Mouse (Mus musculus): ENCODE results near the gene Lsm4.

DNA sequence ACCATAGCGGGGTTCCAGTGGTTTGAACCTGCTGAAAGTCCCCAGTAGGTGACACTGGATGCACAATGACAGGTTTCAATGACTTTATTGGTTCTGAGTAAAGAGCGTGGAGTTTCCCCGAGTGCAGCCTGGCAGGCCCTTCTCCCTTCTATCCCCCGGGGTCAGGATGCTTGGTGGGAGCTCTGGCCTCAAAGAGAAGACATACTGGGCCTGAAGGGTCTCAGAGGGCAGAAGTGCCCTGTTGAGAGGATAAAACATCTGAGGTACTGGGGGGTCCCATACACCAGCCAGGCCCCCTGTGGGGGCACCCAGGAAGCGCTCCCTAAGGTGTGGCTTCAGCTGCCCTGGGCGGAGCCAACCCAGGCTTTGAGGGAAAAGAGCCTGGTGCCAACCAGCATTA, 26.7 kb upstream of the Lsm4 start:
- TF ChIP-seq CTCF (IDR thresholded peaks at IDR 0.05; ENCODE audit: low read depth) (no peak), EP300 (IDR thresholded peaks at IDR 0.05; ENCODE audit: low read depth) (no peak)

Measured in liver, embryonic 14.5 days (tissue).